Mouse (Mus musculus): Measurements from ENCODE around the gene Rhbdd2. TPM values are rescaled to one million over a fixed set of nuclear protein-coding genes. Genes with fewer than 3 reads are reported as not detected.

Gene Rhbdd2
- total RNA-seq, 2 experiments from 2014 or later, result 35.2 to 39.1 TPM

DNA sequence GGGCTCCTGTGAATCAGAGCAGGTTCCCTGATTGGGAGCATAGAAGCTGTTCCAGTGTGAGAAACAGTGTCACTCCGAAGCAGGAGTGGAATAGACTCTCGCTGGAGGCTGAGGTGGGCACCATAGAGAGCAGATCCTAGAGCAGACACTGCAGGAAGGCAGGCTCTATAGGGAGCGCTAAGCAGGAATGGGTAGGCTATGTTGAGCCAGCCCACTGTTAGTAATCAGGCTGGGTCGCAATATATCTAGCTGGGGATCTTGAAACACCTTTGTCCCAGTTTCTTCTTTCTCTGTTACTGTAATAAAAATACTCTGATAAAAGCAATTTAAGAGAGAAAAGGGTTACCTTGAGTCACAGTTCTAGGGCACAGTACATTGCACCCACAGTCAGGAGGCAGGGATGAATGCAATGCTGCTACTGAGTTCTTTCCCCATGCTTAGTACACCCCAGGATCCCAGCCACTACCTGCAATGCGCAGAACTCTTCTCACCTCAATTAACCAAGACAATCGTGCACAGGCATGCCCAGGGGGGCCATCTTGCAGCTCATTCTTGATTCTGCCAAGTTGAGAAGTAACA is 48.6 kb downstream of the Rhbdd2 start:
- no peak for DNase-seq

DNA sequence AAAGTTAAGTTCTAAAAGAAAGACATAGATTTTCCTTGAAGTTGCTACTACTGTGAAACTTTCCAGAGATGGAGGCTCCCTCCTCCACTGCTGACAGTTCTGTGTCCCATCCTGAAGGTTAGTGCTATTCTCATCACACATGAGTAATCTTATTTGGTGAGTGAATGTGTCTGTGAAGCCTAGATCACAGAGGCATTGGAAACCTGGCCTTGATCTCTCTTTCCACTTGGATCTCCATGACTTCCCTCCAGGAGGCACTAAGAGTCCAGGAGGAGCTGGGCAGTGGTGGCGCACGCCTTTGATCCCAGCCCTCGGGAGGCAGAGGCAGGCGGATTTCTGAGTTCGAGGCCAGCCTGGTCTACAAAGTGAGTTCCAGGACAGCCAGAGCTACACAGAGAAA is 49.6 kb downstream of the Rhbdd2 start:
- DNase-seq, result no peak

DNA sequence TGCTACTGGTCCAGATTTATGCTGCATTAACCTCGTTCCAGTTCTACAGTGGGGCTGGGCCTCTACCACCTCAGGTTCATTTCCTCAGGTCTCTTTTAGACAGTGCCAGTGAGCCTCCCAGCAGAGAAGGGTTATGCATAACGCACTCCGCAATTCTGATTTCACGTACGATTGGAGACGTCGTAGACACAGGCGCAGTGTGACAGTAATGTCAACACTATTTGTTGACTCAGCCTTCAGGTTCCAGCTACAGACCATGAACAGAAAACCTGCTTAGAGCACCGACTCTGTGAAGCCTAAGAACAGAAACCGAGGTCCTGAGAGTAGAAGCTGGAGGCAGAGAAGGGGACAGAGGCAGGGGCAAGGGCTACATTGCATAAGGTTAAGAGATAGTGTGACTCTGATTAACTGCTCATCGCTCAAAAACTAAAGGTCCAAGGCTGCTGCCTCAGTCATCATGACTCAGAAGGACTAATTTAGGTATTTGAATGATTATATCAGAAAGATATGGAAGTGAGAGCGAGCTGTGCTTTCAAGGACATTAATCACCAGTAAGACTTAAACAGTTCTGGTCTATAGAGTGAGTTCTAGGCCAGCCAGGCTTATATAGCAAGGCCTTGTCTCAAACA is 50.6 kb downstream of the Rhbdd2 start:
- no peak for DNase-seq

DNA sequence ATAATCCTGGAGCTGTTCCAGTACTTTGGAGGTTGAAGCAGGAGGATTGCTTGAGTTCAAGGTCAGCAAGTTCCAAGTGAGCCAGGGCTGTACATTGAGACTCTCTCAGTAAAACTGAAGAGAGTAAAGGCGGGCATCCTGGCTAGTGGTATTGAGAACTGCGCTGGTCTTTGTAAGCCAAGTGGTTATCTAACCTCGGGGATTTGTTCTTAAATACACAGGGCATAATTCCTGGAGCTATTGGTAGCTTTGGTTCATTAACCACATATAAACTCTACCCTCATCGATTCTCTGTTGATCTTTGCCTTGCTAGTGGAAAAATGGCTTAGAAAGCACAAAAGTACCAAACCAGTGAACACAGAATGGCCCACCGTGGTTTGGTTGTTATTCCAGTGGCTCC is 58.0 kb downstream of the Rhbdd2 start:
- DNase-seq, result no peak

DNA sequence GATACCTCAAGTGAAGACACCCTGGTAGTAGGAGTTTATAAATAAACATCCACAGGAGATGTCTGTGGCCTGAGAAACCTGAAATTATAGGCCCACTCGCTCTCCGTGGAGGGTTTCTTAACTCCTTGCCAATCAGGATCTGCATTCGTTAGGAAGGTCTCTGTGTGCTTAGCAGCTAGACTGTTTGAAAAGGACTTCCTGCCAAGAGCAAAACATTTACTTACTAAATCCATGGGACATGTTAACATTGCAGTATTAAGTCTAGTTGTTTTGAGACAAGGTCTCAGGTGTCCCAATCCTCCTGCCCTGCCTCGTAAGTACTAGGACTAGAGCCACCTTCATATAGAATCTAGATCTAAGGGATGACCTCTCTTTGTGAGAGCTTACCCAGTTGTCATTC is 58.8 kb downstream of the Rhbdd2 start:
- no peak for DNase-seq

DNA sequence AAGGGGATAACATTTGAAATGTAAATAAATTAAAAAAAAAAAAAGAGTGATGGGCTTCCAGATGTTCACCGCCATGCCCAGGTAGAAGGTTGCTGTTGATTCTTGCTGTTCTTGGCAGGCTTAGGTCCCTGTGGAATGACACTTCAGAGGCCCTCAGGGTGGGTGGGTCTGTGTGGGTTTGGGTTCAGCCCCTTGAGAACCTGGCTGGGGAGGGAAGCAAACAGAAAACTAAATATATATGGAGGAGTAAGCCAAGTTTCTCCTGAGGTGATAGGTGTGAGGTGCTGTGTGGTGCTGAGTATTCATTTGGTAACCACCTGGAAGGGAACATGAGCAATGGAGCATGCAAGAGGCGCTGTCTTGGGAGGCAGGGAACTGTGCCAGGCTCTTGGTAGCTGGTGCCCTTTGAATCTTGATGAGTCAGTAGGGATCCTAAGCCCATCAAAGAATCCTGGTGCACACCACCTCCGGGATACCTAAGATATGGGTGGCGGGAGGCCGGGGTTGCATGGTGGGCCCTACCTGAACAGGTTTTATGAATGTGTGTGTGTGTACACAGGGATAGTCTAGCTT is 60.9 kb downstream of the Rhbdd2 start:
- DNase-seq, result peak; percentile 59

DNA sequence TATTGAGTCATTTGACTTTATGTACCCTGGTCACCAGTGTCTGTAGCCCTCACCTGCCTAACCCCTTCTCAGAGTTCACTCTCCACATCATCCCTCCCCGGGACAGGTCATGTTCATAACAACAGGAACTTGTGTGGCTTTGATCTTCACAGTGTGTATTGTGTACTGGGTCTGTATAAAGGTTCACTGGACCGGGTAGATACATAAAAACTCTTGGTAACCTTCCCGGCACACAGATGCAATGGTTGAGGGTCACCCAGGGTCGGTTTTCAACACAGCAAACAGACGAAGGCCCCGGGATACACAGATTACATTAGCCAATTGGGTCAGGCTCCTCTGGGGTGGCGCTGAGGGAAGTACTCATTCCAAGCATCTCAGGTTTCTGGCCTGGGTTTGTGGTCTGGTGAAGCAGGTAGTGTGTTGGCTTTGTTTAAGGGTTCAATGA is 62.9 kb downstream of the Rhbdd2 start:
- DNase-seq, result no peak

Other genes with a start within 250 kb of the Rhbdd2 start
- gene Pom121, start 238.1 kb upstream of the Rhbdd2 start, total RNA-seq (2021), result 10 to 100 TPM; 25.9 to 26.7 TPM
- 10 to 100 TPM; 33.7 to 39.3 TPM for gene Hip1, start 87.5 kb upstream of the Rhbdd2 start, total RNA-seq (2021)
- not detected for gene Ccl26, start 69.0 kb upstream of the Rhbdd2 start, total RNA-seq (2021)
- gene Ccl24, start 59.6 kb upstream of the Rhbdd2 start, total RNA-seq (2021), result 1 to 10 TPM; 3.6 to 4.0 TPM
- 100 to 1,000 TPM; 175 to 226 TPM for gene Por, start 37.4 kb downstream of the Rhbdd2 start, total RNA-seq (2021)
- gene Tmem120a, start 111.8 kb downstream of the Rhbdd2 start, total RNA-seq (2021), result 10 to 100 TPM; 61.7 to 68.2 TPM
- gene Styxl1, start 145.8 kb downstream of the Rhbdd2 start, total RNA-seq (2021), result under 1 TPM; 0.27 to 0.73 TPM
- 1,000 to 10,000 TPM; 1,052 to 1,158 TPM for gene Mdh2, start 145.9 kb downstream of the Rhbdd2 start, total RNA-seq (2021)
- gene Srrm3, start 174.3 kb downstream of the Rhbdd2 start, total RNA-seq (2021), result 1 to 10 TPM; 2.5 to 4.3 TPM